Mouse (Mus musculus) liver, adult 2 months (tissue): ENCODE measurements around the gene Sh2d3c. TPM values are rescaled to one million over a fixed set of nuclear protein-coding genes. Genes with fewer than 3 reads are reported as not detected.

Experiments used
- DNase-seq: peaks from one replicate; pipeline ENCODE4 v3.0.0-alpha.2; 2011; ENCODE audit warnings: low read depth, low spot score; ENCODE audit errors: extremely low read depth
- H3K27ac ChIP-seq: fragments of 200-500 bp; replicated peaks from 2 replicates; pipeline ENCODE4 v1.5.1; 2012; ENCODE audit warnings: low read depth, mild to moderate bottlenecking, control low read depth, inconsistent platforms, low read length; ENCODE audit not compliant: insufficient read depth
- H3K27me3 ChIP-seq: fragments of 200-500 bp; 2 replicates; pipeline ENCODE4 v1.6.1; 2012; ENCODE audit warnings: mild to moderate bottlenecking, moderate library complexity, low read length, inconsistent platforms; ENCODE audit not compliant: control insufficient read depth, insufficient read depth
- H3K36me3 ChIP-seq: fragments of 200-500 bp; 2 replicates; pipeline ENCODE4 v1.6.1; 2012; ENCODE audit warnings: low read length, inconsistent platforms; ENCODE audit not compliant: control insufficient read depth, insufficient read depth
- H3K4me1 ChIP-seq: fragments of 200-500 bp; 2 replicates; pipeline ENCODE4 v1.6.1; 2011; ENCODE audit warnings: low read length; ENCODE audit not compliant: control insufficient read depth, insufficient read depth
- H3K4me3 ChIP-seq: fragments of 200-500 bp; 2 replicates; pipeline ENCODE4 v1.5.1; 2011; ENCODE audit warnings: low read depth, mild to moderate bottlenecking, control low read depth, low read length, moderate library complexity; ENCODE audit not compliant: insufficient read depth
- H3K79me2 ChIP-seq: fragments of 200-500 bp; 2 replicates; pipeline ENCODE4 v1.6.1; 2012; ENCODE audit warnings: inconsistent platforms, mild to moderate bottlenecking, low read length, moderate library complexity; ENCODE audit not compliant: control insufficient read depth, insufficient read depth
- H3K9ac ChIP-seq: fragments of 200-500 bp; 2 replicates; pipeline ENCODE4 v1.6.1; 2012; ENCODE audit warnings: low read depth, mild to moderate bottlenecking, control low read depth, inconsistent platforms, low read length
- CTCF ChIP-seq: fragments of 200-500 bp; IDR thresholded peaks from 2 replicates; pipeline ENCODE4 v1.5.1; 2011; ENCODE audit warnings: low read depth, low read length, control low read depth
- POLR2A ChIP-seq: fragments of 200-500 bp; IDR thresholded peaks from 2 replicates; pipeline ENCODE4 v1.6.1; 2011; ENCODE audit warnings: low read length, control low read depth; ENCODE audit not compliant: insufficient read depth; ENCODE audit errors: extremely low read depth
- WGBS: fragments of 180-500 bp; shearing (Covaris S2); methylation state at CpG from one replicate; pipeline ENCODE4 v1.1.7; 2018; 5-methylcytosine and 5-hydroxymethylcytosine counted together
- polyA plus RNA-seq: library from polyadenylated mRNA; depleted of rRNA; stranded (reverse); fragments of >200 nt; gene quantifications from 2 replicates; pipeline ENCODE4 v1.2.3, GENCODE M21; 2012
- total RNA-seq: library from RNA; depleted of rRNA; stranded (reverse); fragments of >200 nt; gene quantifications from 2 replicates; pipeline ENCODE4 v1.2.3, GENCODE M21; 2014

The Sh2d3c gene
- total and polyA plus RNA-seq, 2 experiments = 2.2 to 10.4 TPM

GRCm38 (mm10) chr2:32684681-32685428, 36.0 kb upstream of the Sh2d3c start:
- Histone ChIP-seq H3K79me2 (no peaks in the 10 kb centered on the region), H3K4me3 (no peak overlapping the region), H3K27me3 (no peaks in the 10 kb centered on the region), H3K36me3 (peaks cover 60% of the 10 kb centered on the region), H3K9ac (no peak overlapping the region), H3K27ac (no peak overlapping the region), H3K4me1 (peaks cover 2% of the 10 kb centered on the region)
- DNase-seq = no peak
- 81% methylated on average over 15 of the region's 15 CpGs for WGBS
- TF ChIP-seq POLR2A = no peak
- TF ChIP-seq CTCF = no peak

GRCm38 (mm10) chr2:32685807-32686206, 35.0 kb upstream of the Sh2d3c start:
- TF ChIP-seq POLR2A (no peak), CTCF (no peak)
- no peaks in the 10 kb centered on the region for H3K27me3 ChIP-seq
- no peaks in the 10 kb centered on the region for H3K79me2 ChIP-seq
- no peak overlapping the region for H3K9ac ChIP-seq
- peak overlapping the region; percentile 22; the same call in 1 of the 2 replicates for H3K27ac ChIP-seq
- H3K4me1 ChIP-seq = peaks cover 2% of the 10 kb centered on the region
- 93% methylated on average over 3 of the region's 3 CpGs for WGBS
- H3K36me3 ChIP-seq = peaks cover 60% of the 10 kb centered on the region
- no peak overlapping the region for H3K4me3 ChIP-seq
- peak; percentile 54 for DNase-seq

DNA sequence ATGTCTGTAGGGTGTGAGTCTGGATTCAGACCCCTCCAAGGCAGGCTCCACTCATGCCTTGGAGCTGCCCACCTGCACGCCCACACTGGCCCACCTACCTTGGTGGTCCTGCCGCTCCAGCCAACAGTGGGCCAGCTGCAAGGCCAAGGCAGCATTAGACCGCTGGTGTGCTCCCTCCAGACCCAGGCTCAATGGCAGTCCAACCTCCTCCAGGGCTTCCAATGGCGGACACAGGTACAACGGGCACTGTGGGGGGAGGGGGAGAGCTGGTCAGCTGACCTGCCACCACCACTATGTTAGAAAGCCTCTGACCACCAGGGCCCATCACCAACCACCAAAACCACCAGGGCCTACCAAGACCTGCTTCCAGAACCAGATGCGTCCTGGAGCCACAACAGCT, 34.2 kb upstream of the Sh2d3c start:
- 84% methylated on average over 6 of the region's 6 CpGs for WGBS
- Histone ChIP-seq H3K79me2 (no peaks in the 10 kb centered on the region), H3K36me3 (peaks cover 61% of the 10 kb centered on the region), H3K27ac (no peak overlapping the region), H3K4me3 (no peak overlapping the region), H3K9ac (0 out of 2 replicates have a peak overlapping the region, but pooled peaks have one; percentile 4), H3K27me3 (no peaks in the 10 kb centered on the region), H3K4me1 (peaks cover 6% of the 10 kb centered on the region)
- TF ChIP-seq CTCF = no peak
- TF ChIP-seq POLR2A = no peak
- DNase-seq = no peak

DNA sequence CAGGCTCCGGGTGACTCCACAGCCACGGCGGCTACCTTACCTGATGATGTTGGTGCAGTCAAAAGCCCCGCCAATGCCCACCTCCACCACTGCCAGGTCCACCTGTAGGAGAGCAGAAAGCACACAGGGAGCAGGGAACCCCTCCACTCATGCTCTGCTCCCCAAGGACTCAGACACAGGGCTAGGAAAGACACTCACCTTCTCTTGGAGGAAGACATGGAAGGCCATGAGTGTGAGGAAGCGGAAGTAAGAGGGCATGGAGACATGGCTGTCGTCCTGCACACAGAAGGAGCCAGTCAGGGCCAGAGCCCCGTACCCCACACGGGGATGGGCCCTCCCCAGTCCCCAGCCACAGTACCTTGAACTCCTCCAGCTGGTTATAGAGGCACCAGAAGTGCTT, 33.3 kb upstream of the Sh2d3c start:
- Histone ChIP-seq H3K36me3 (peaks cover 56% of the 10 kb centered on the region), H3K4me1 (peaks cover 9% of the 10 kb centered on the region), H3K9ac (no peak overlapping the region), H3K27me3 (no peaks in the 10 kb centered on the region), H3K4me3 (no peak overlapping the region), H3K79me2 (no peaks in the 10 kb centered on the region), H3K27ac (no peak overlapping the region)
- TF ChIP-seq CTCF = no peak
- TF ChIP-seq POLR2A = no peak
- WGBS = 92% methylated on average over 8 of the region's 8 CpGs
- no peak for DNase-seq

DNA sequence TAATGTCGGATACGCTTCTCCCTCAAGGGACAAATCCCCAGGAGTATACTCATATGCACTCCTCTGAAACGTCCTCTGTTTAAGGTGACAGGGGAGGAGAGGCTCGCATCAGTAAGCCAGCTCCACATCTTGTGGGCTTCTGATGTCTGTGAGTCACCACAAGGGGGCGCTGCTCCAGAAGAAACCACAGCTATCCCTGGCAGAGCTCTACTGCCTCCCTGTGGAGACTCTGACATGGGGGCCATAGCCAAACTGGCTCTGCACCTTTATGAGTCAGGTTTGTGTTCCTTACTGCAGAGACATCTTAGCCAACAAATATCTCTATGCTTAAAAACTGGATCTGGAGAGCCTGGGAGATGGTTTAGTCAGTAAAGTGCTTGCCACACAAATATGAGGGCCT, 31.4 kb upstream of the Sh2d3c start:
- WGBS = 38% methylated on average over 5 of the region's 5 CpGs
- TF ChIP-seq CTCF = peak; percentile 100
- no peak for TF ChIP-seq POLR2A
- H3K9ac ChIP-seq = no peak overlapping the region
- H3K4me1 ChIP-seq = peaks cover 14% of the 10 kb centered on the region
- peak; percentile 73 for DNase-seq
- H3K79me2 ChIP-seq = no peaks in the 10 kb centered on the region
- no peak overlapping the region for H3K4me3 ChIP-seq
- no peaks in the 10 kb centered on the region for H3K27me3 ChIP-seq
- H3K36me3 ChIP-seq = peaks cover 41% of the 10 kb centered on the region
- H3K27ac ChIP-seq = no peak overlapping the region

DNA sequence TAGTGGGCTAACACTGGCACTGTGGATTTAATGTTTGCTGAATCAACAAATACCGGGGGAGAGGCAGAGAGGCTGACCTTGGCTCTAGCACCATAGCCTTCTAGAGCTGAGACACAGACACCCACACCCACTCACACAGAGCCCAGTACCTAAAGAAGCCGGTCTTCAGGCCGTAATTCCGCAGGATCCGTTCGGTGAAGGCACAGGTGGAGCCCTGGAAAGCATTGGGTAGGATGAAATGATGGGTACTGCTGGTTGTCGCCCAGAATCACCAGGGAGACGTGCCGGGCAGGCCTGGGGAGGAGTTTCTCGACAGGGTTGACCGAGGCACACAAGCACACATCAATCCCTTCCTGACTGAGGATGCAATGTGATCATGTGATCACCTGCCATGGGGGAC, 29.8 kb upstream of the Sh2d3c start:
- no peak for TF ChIP-seq CTCF
- no peak for TF ChIP-seq POLR2A
- H3K27ac ChIP-seq = no peak overlapping the region
- H3K27me3 ChIP-seq = no peaks in the 10 kb centered on the region
- H3K79me2 ChIP-seq = no peaks in the 10 kb centered on the region
- H3K4me3 ChIP-seq = no peak overlapping the region
- no peak for DNase-seq
- peaks cover 30% of the 10 kb centered on the region for H3K36me3 ChIP-seq
- H3K9ac ChIP-seq = no peak overlapping the region
- 24% methylated on average over 11 of the region's 11 CpGs for WGBS
- H3K4me1 ChIP-seq = peaks cover 17% of the 10 kb centered on the region
